Mouse (Mus musculus) hindbrain, embryonic 16.5 days (tissue): Measurements from ENCODE around the gene Pigr. TPM values are rescaled to one million over a fixed set of nuclear protein-coding genes. Genes with fewer than 3 reads are reported as not detected.

Source experiments
- ATAC-seq: fragments of 200-750 bp; cut with Nextera tagmentation; 2 replicates; pipeline ENCODE4 v1.8.0; 2017; ENCODE audit warnings: moderate TSS enrichment, moderate library complexity
- H3K27ac ChIP-seq: fragments of 300-500 bp; sonication (generic); 2 replicates; pipeline ENCODE4 v1.5.1; 2014; ENCODE audit warnings: low read depth, mild to moderate bottlenecking, control low read depth, low read length, moderate library complexity
- H3K27me3 ChIP-seq: fragments of 300-500 bp; sonication (generic); replicated peaks from 2 replicates; pipeline ENCODE4 v1.6.1; 2014; ENCODE audit warnings: low read length; ENCODE audit not compliant: control insufficient read depth, insufficient read depth
- H3K36me3 ChIP-seq: fragments of 300-500 bp; sonication (generic); 2 replicates; pipeline ENCODE4 v1.6.1; 2014; ENCODE audit warnings: mild to moderate bottlenecking, low read length, moderate library complexity, mixed read lengths; ENCODE audit not compliant: control insufficient read depth, insufficient read depth
- H3K4me1 ChIP-seq: fragments of 300-500 bp; sonication (generic); 2 replicates; pipeline ENCODE4 v1.6.1; 2014; ENCODE audit warnings: low read depth, low read length; ENCODE audit not compliant: control insufficient read depth, insufficient read depth
- H3K4me2 ChIP-seq: fragments of 300-500 bp; sonication (generic); 2 replicates; pipeline ENCODE4 v1.6.1; 2014; ENCODE audit warnings: mild to moderate bottlenecking, low read length, control low read depth, moderate library complexity
- H3K4me3 ChIP-seq: fragments of 300-500 bp; sonication (generic); 2 replicates; pipeline ENCODE4 v1.5.1; 2014; ENCODE audit warnings: mild to moderate bottlenecking, low read length, control low read depth, moderate library complexity
- H3K9ac ChIP-seq: fragments of 300-500 bp; sonication (generic); 2 replicates; pipeline ENCODE4 v1.6.1; 2014; ENCODE audit warnings: low read depth, mild to moderate bottlenecking, control low read depth, low read length, moderate library complexity
- H3K9me3 ChIP-seq: fragments of 300-500 bp; sonication (generic); 2 replicates; pipeline ENCODE4 v1.6.1; 2014; ENCODE audit warnings: mild to moderate bottlenecking, low read length, moderate library complexity; ENCODE audit not compliant: control insufficient read depth
- WGBS: fragments of 180-500 bp; shearing (Covaris S2); extraction: QIAGEN DNeasy Blood & Tissue Kit; methylation state at CpG from one replicate; pipeline ENCODE4 v1.1.7; 2014; 5-methylcytosine and 5-hydroxymethylcytosine counted together
- polyA plus RNA-seq: library from polyadenylated mRNA; unstranded; fragments of >200 nt; fragmentation: Nextera tagmentation; extraction: Ambion mirVana; gene quantifications from 2 replicates; pipeline ENCODE4 v1.2.1, GENCODE M21; 2015

Pigr gene
- polyA plus RNA-seq, 1 experiment from 2014 or later, result not detected

- Histone ChIP-seq H3K9me3 (no peaks in the 10 kb centered on the region), H3K4me3 (no peak within 1 kb of the TSS), H3K9ac (no peak within 1 kb of the TSS), H3K4me1 (no peaks in the 10 kb centered on the region), H3K27me3 (no peaks in the 10 kb centered on the region), H3K36me3 (no peaks in the 10 kb centered on the region), H3K4me2 (no peak within 1 kb of the TSS), H3K27ac (no peak within 1 kb of the TSS)
- ATAC-seq, result no peak
- WGBS, result 76% methylated on average over 7 of the region's 7 CpGs
Measured at GRCm38 (mm10) chr1:130865541-130866221, 39.2 kb downstream of the Pigr start, which contains the start of gene Fcmr. TSS of gene Fcmr (plus strand) at chr1:130865669.

DNA sequence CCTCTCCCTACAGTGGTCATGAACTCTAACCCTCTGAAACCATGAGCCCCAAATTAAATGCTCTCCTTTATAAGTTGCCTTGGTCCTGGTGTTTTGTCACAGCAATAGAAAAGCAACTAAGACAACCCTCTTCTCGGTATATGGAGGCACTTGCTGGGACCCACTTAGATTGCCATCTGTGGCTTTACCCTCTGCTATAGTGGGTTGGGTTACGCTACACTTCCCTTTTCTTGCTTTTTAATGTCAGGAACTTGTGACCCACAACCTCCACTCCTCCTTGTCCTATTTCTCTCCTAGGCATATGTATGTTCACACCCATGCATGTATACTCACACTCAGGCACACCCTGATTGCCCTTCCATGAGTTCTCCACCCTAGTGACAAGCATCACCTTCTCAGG, 46.4 kb downstream of the Pigr start:
- Histone ChIP-seq H3K27ac (no peak overlapping the region), H3K9ac (no peak overlapping the region), H3K4me3 (no peak overlapping the region), H3K4me2 (no peak overlapping the region), H3K27me3 (no peaks in the 10 kb centered on the region), H3K4me1 (no peaks in the 10 kb centered on the region; the same call in 1 of the 2 replicates), H3K36me3 (no peaks in the 10 kb centered on the region), H3K9me3 (no peaks in the 10 kb centered on the region)
- 92% methylated on average over 2 of the region's 2 CpGs for WGBS
- no peak for ATAC-seq

- WGBS, result 42% methylated on average over 3 of the region's 3 CpGs
- ATAC-seq, result peak; percentile 75
Measured at GRCm38 (mm10) chr1:130875139-130875538, 48.7 kb downstream of the Pigr start.

GRCm38 (mm10) chr1:130875910-130876309, 49.4 kb downstream of the Pigr start:
- peaks cover 4% of the 10 kb centered on the region for H3K4me1 ChIP-seq
- H3K27ac ChIP-seq, result no peak overlapping the region
- ATAC-seq, result no peak
- no peaks in the 10 kb centered on the region for H3K36me3 ChIP-seq
- no peak overlapping the region for H3K4me2 ChIP-seq
- H3K4me3 ChIP-seq, result no peak overlapping the region
- no peaks in the 10 kb centered on the region for H3K9me3 ChIP-seq
- peaks cover 6% of the 10 kb centered on the region; the same call in 1 of the 2 replicates for H3K27me3 ChIP-seq
- no peak overlapping the region for H3K9ac ChIP-seq
- WGBS, result 71% methylated on average over 3 of the region's 3 CpGs

More at GRCm38 (mm10) chr1:130875139-130875538, 48.7 kb downstream of the Pigr start:
- H3K4me3 ChIP-seq, result no peak overlapping the region
- no peaks in the 10 kb centered on the region for H3K9me3 ChIP-seq
- no peaks in the 10 kb centered on the region for H3K36me3 ChIP-seq
- H3K27ac ChIP-seq, result no peak overlapping the region
- no peak overlapping the region for H3K9ac ChIP-seq
- peaks cover 4% of the 10 kb centered on the region for H3K4me1 ChIP-seq
- no peak overlapping the region for H3K4me2 ChIP-seq
- peaks cover 6% of the 10 kb centered on the region; the same call in 1 of the 2 replicates for H3K27me3 ChIP-seq

DNA sequence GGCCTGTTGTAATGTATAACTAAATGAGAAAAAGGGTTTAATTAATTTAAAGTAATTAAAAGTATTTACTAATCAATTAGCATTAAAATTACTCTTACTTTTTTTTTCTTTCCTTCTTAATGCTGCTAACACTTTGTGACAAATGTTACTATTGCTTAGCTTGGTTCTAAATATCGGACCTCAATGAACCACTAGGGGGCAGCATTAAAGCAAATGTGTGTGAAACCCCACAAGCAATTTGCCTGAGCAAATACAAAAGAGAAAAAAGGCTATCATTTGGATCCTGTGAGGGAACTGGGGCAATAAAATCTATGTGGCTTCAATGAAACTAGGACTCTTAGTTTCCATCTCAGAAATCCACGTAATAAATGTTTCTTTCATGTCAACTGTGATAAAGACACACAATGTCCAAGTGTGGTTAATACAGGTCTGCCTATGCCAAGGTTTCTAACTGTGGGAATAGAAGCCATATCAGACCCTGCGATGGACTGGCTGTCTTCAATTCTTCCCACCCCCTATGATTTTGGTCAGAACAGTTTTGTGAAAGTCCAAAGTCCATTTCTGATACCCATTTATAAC, 50.5 kb downstream of the Pigr start:
- no peaks in the 10 kb centered on the region for H3K9me3 ChIP-seq
- no peaks in the 10 kb centered on the region for H3K36me3 ChIP-seq
- H3K27ac ChIP-seq, result no peak overlapping the region
- 22% methylated on average over 3 of the region's 3 CpGs for WGBS
- H3K9ac ChIP-seq, result no peak overlapping the region
- no peak for ATAC-seq
- no peak overlapping the region for H3K4me2 ChIP-seq
- H3K4me1 ChIP-seq, result peaks cover 4% of the 10 kb centered on the region
- peaks cover 6% of the 10 kb centered on the region; the same call in 1 of the 2 replicates for H3K27me3 ChIP-seq
- H3K4me3 ChIP-seq, result no peak overlapping the region

- Histone ChIP-seq H3K27me3 (peaks cover 6% of the 10 kb centered on the region; the same call in 1 of the 2 replicates), H3K9me3 (no peaks in the 10 kb centered on the region), H3K4me2 (peak overlapping the region; percentile 93), H3K27ac (no peak overlapping the region), H3K9ac (peak overlapping the region; percentile 66), H3K4me1 (peaks cover 4% of the 10 kb centered on the region), H3K36me3 (no peaks in the 10 kb centered on the region), H3K4me3 (peak overlapping the region; percentile 55)
- peak; percentile 82 for ATAC-seq
- WGBS, result 3% methylated on average over 39 of the region's 43 CpGs
Measured at GRCm38 (mm10) chr1:130877889-130878614, 51.6 kb downstream of the Pigr start.

DNA sequence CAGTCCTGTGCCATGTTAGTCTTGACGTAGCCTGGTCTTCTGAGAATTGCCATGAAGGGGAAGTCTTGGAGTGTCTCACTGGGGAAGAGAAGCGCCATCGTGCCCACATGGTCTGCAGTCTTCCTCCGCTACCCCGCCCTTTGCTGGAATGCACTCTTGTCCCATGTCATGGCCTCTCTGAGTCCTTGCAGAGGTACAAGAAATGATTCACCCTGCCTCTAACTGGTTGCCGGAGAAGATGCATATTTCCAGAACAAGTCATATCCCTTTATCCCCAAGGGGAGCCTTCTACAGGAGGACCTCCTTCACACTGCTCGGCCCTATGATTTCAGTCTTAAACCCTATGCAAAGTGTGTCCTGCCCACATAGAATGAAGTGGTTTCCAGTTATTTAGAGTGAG, 53.4 kb downstream of the Pigr start:
- 95% methylated on average over 7 of the region's 7 CpGs for WGBS
- Histone ChIP-seq H3K27ac (no peak overlapping the region), H3K9ac (no peak overlapping the region), H3K4me2 (no peak overlapping the region), H3K36me3 (no peaks in the 10 kb centered on the region), H3K4me3 (no peak overlapping the region), H3K4me1 (peaks cover 4% of the 10 kb centered on the region), H3K27me3 (peaks cover 6% of the 10 kb centered on the region; the same call in 1 of the 2 replicates), H3K9me3 (no peaks in the 10 kb centered on the region)
- no peak for ATAC-seq

GRCm38 (mm10) chr1:130883146-130883545, 56.7 kb downstream of the Pigr start:
- no peak for ATAC-seq

GRCm38 (mm10) chr1:130887354-130887753, 60.9 kb downstream of the Pigr start, which contains the start of gene Il24:
TSS of gene Il24 (minus strand) at chr1:130887454.
- Histone ChIP-seq H3K27ac (no peak within 1 kb of the TSS), H3K4me3 (no peak within 1 kb of the TSS), H3K27me3 (no peaks in the 10 kb centered on the region), H3K9ac (no peak within 1 kb of the TSS), H3K36me3 (no peaks in the 10 kb centered on the region), H3K4me2 (no peak within 1 kb of the TSS), H3K4me1 (no peaks in the 10 kb centered on the region), H3K9me3 (no peaks in the 10 kb centered on the region)
- ATAC-seq, result no peak

More at GRCm38 (mm10) chr1:130883146-130883545, 56.7 kb downstream of the Pigr start:
- H3K9me3 ChIP-seq, result no peaks in the 10 kb centered on the region
- peaks cover 6% of the 10 kb centered on the region; the same call in 1 of the 2 replicates for H3K27me3 ChIP-seq
- no peak overlapping the region for H3K4me2 ChIP-seq
- H3K36me3 ChIP-seq, result no peaks in the 10 kb centered on the region
- peaks cover 4% of the 10 kb centered on the region for H3K4me1 ChIP-seq
- no peak overlapping the region for H3K27ac ChIP-seq
- WGBS, result 90% methylated on average over 4 of the region's 4 CpGs
- H3K4me3 ChIP-seq, result no peak overlapping the region
- no peak overlapping the region for H3K9ac ChIP-seq
